Mouse (Mus musculus) T-helper 1 cell (primary cell): ENCODE data around the gene Fuca2.
"Not testable (repeated sequence)": the region's sequence is repeated elsewhere in the genome, so short reads cannot be mapped to it uniquely, and the experiment has no call there.

ENCODE experiments used
- in situ Hi-C: fragments of 300-600 bp; cut with MboI, MseI; formaldehyde crosslinking; loops from one replicate; pipeline ENCODE4 v1.15.1; 2025; ENCODE audit warnings: high pct_unique_total_duplicates

Gene Fuca2

GRCm38 (mm10) chr10:13499331-13499730 lies at the start of gene Fuca2:
TSS of gene Fuca2 (plus strand) at chr10:13499540.
- in situ Hi-C loops = no loop called here

- in situ Hi-C loops = no loop called here
Observed at GRCm38 (mm10) chr10:13451640-13452039, 47.7 kb upstream of the Fuca2 start.

- in situ Hi-C loops = no loop called here
Observed at GRCm38 (mm10) chr10:13453200-13453990, 45.9 kb upstream of the Fuca2 start.

GRCm38 (mm10) chr10:13464295-13464694 lies 35.0 kb upstream of the Fuca2 start:
- in situ Hi-C loops = not testable (repeated sequence)

- in situ Hi-C loops = no loop called here
Observed at GRCm38 (mm10) chr10:13466925-13467324, 32.4 kb upstream of the Fuca2 start.

- in situ Hi-C loops = not testable (repeated sequence)
Observed at GRCm38 (mm10) chr10:13468025-13468529, 31.3 kb upstream of the Fuca2 start.

- in situ Hi-C loops = no loop called here
Observed at GRCm38 (mm10) chr10:13470236-13470635, 29.1 kb upstream of the Fuca2 start.

- in situ Hi-C loops = no loop called here
Observed at GRCm38 (mm10) chr10:13473287-13473832, 26.0 kb upstream of the Fuca2 start.

- in situ Hi-C loops = no loop called here
Observed at GRCm38 (mm10) chr10:13473833-13474567, 25.3 kb upstream of the Fuca2 start, which contains the start of gene Phactr2. TSS of gene Phactr2 (minus strand) at chr10:13474412.

GRCm38 (mm10) chr10:13474568-13474955 lies 24.8 kb upstream of the Fuca2 start:
- in situ Hi-C loops = no loop called here

GRCm38 (mm10) chr10:13475121-13475520 lies 24.2 kb upstream of the Fuca2 start:
- in situ Hi-C loops = no loop called here

- in situ Hi-C loops = no loop called here
Observed at GRCm38 (mm10) chr10:13479341-13479740, 20.0 kb upstream of the Fuca2 start.

GRCm38 (mm10) chr10:13485958-13486357 lies 13.4 kb upstream of the Fuca2 start:
- in situ Hi-C loops = no loop called here

- in situ Hi-C loops = no loop called here
Observed at GRCm38 (mm10) chr10:13489671-13490070, 9.7 kb upstream of the Fuca2 start.

GRCm38 (mm10) chr10:13493978-13494686 lies 5.2 kb upstream of the Fuca2 start:
- in situ Hi-C loops = no loop called here

GRCm38 (mm10) chr10:13496315-13496714 lies 3.0 kb upstream of the Fuca2 start:
- in situ Hi-C loops = no loop called here

- in situ Hi-C loops = no loop called here
Observed at GRCm38 (mm10) chr10:13500473-13500872, 1.1 kb downstream of the Fuca2 start.

GRCm38 (mm10) chr10:13500938-13501496 lies 1.7 kb downstream of the Fuca2 start:
- in situ Hi-C loops = no loop called here

GRCm38 (mm10) chr10:13501533-13501932 lies 2.2 kb downstream of the Fuca2 start:
- in situ Hi-C loops = not testable (repeated sequence)

- in situ Hi-C loops = no loop called here
Observed at GRCm38 (mm10) chr10:13502371-13502770, 3.0 kb downstream of the Fuca2 start.

- in situ Hi-C loops = no loop called here
Observed at GRCm38 (mm10) chr10:13521857-13522256, 22.5 kb downstream of the Fuca2 start.
